Mouse (Mus musculus): ENCODE measurements around the gene Glyat.
"Not testable (repeated sequence)": the region's sequence is repeated elsewhere in the genome, so short reads cannot be mapped to it uniquely, and the experiment has no call there.

Gene Glyat

DNA sequence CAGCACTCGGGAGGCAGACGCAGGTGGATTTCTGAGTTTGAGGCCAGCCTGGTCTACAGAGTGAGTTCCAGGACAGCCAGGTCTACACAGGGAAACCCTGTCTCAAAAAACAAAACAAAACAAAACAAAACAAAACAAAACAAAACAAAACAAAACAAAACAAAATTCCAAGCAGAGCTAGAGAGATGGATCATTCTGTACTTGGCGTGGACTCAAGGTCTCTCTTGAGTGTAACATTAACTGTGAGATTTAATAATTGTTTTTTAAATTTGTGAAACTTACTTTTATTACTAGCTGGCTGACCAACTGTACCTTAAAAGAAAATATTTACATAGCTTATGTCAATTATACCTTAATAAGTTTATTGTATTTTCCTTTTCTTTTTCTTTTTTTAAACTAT lies 35.5 kb downstream of the Glyat start:
- in situ Hi-C loops (cut with MboI; ENCODE audit: low pct_unique_long_range_greater_than_20kb in 1 of 2, low sequenced_read_pairs in 2 of 2, unreplicated experiment in 1 of 2) = not testable (repeated sequence)

DNA sequence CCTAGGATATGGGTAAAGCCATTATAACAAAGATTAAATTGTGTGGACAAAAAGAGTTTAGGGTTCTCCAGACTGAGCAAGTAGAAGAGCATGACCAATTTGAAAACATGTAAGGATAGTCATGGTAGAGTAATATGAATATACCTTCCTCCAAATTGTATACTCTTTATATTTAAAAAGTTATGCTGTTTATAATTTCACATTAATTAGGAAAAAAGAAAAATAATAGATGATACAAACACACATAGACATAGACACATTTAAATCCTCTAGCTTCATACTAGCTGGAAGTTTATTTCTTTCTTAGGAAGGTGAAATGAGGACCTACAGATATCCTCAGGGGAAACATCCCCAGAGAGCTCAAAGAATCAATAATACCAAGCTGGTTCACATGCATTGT lies 37.0 kb downstream of the Glyat start, which contains the start of gene Olfr1442:
Olfr1442 (plus strand) TSS at position 301 of the 400 bp plus-strand sequence.
- in situ Hi-C loops (cut with MboI; ENCODE audit: low pct_unique_long_range_greater_than_20kb in 1 of 2, low sequenced_read_pairs in 2 of 2, unreplicated experiment in 1 of 2) = no loop called here

DNA sequence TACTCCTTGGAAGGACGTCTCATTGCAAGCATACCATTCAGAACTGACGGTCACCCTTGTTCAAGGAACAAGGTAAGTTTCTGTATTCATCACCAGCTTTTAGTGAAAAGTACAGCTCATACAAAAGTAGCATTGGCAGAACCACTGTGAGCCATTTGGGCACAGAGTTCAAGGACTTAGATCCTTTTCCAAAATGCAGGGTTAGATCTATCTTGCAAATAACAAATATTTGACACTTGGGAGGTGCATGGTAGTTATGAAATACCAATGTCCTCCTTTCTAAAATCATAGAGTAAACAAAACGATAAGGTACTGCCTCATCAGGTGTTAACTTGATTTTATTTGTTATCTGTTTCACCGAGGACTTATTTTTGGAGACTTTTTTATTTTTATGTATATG lies 37.9 kb downstream of the Glyat start:
- in situ Hi-C loops (cut with MboI; ENCODE audit: low pct_unique_long_range_greater_than_20kb in 1 of 2, low sequenced_read_pairs in 2 of 2, unreplicated experiment in 1 of 2) = no loop called here

DNA sequence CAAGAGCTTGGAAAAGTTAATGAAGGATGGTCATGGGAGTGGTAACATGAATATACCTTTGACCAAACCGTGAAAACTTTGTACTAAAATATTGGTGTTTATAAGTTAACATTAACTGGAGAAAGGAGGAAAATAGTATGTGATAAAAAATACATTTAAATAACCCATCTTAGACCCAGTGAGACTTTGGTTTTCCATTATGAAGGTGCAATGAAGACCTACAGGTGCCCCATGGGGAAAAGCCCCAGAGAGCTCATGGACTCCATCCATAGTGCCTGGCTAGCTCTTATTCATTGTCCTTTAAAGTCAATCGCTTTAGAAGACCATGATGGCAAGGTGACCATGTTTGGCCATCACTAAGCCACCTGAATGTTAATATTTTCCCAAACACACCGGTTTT lies 44.7 kb downstream of the Glyat start, which contains the start of gene Olfr1443:
Olfr1443 (plus strand) TSS at position 301 of the 400 bp plus-strand sequence.
- in situ Hi-C loops (cut with MboI; ENCODE audit: low pct_unique_long_range_greater_than_20kb in 1 of 2, low sequenced_read_pairs in 2 of 2, unreplicated experiment in 1 of 2) = no loop called here

DNA sequence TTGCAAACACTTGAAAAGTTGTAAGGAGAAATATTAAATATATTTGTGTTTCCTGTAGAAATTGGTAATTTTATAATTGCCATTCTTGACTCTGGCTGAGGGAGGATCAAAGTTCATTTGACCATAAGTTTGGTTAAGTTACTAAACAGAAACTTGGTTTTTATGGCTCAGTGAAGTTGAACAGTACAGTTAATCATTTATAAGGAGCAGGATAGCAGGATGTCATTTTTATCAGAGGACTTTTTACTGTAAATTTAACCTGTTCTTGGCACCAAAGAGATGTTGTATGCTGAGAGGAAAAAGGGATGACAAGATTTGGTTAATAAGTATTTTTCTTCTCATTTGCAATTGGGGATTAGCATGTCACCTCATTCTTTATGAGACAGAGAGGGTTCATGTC lies 51.5 kb downstream of the Glyat start:
- in situ Hi-C loops (cut with MboI; ENCODE audit: low pct_unique_long_range_greater_than_20kb in 1 of 2, low sequenced_read_pairs in 2 of 2, unreplicated experiment in 1 of 2) = no loop called here

DNA sequence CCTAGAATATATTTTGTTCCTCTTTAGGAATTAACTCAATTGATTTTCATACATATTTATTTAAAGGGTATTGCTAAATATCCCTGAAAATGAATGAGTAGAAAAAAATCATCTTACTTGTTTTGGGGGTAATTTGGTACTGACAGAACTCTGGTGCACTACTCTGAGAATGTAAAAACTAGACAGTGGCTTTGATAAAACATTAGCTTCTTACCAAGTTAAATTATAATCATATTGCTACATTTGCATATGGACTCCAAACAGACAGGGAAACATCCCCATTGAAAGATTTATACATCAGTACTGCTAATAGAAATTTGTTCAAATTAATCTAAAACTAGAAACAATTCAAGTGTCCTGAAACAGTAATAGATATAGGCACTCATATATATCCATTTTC lies 52.1 kb downstream of the Glyat start:
- in situ Hi-C loops (cut with MboI; ENCODE audit: low pct_unique_long_range_greater_than_20kb in 1 of 2, low sequenced_read_pairs in 2 of 2, unreplicated experiment in 1 of 2) = no loop called here

DNA sequence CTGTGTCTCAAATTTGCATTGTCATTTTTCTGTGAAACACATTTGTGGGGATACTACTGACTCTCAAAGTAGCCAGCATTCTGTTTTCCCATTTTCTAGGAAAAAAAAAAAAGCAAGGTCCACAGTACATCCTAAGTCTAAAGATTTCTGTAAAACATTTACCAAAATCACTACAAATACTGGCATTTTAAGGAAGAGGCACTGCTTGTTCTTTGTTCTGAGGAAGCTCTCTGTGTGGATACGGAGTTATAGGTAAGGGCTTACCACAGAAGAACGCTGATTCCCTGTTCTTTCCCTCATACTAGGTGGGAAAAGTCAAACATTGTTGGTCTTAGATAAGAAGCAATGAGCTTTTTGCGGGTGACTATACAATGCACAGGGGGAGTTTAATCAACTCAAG lies 62.5 kb downstream of the Glyat start, which contains the start of gene Keg1:
Keg1 (plus strand) TSS at position 197 of the 400 bp plus-strand sequence.
- in situ Hi-C loops (cut with MboI; ENCODE audit: low pct_unique_long_range_greater_than_20kb in 1 of 2, low sequenced_read_pairs in 2 of 2, unreplicated experiment in 1 of 2) = no loop called here

DNA sequence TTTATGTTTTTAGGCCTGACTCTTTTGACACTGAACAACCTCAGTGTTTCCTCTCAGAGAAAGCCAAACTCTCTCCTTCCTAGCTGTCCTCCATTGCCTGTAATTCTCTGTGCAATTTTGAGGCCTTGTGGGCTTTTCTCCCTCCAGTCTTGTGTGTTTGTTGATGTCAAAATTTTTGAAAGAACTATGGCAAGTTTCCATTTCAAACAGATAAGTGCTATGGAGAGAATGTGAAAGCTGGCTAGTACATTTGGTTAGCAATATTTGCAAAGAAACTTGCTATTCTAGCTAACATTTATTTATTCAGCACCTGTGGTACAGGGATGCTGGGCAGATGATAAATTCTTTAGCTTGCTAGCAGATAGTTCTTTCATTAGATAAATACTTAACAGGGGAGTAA lies 63.1 kb downstream of the Glyat start:
- in situ Hi-C loops (cut with MboI; ENCODE audit: low pct_unique_long_range_greater_than_20kb in 1 of 2, low sequenced_read_pairs in 2 of 2, unreplicated experiment in 1 of 2) = no loop called here

Measured in mouse embryonic stem cell (cell line).